Mouse (Mus musculus) ES-E14 (cell line): ENCODE results near the gene Etv6. TPM values are rescaled to one million over a fixed set of nuclear protein-coding genes. Genes with fewer than 3 reads are reported as not detected.

ENCODE experiments used
- DNase-seq: peaks from one replicate; pipeline ENCODE4 v3.0.0-alpha.2; 2013; ENCODE audit warnings: low read depth, low spot score
- H3K27ac ChIP-seq: 2 replicates; pipeline ENCODE4 v1.5.1; 2012; ENCODE audit warnings: low read depth, mild to moderate bottlenecking, low read length, moderate library complexity, mixed read lengths; ENCODE audit not compliant: poor library complexity, insufficient read depth, severe bottlenecking
- H3K36me3 ChIP-seq: 2 replicates; pipeline ENCODE4 v1.6.1; 2012; ENCODE audit warnings: mild to moderate bottlenecking, low read length, moderate library complexity, mixed read lengths; ENCODE audit not compliant: control insufficient read depth, poor library complexity, insufficient read depth, severe bottlenecking
- H3K4me1 ChIP-seq, 2 experiments: fragments of 150-350 bp in 1 of 2; sonication (generic) in 1 of 2; 2 replicates each; pipeline ENCODE4 v1.6.1; 2012; ENCODE audit warnings: low read length in 2 of 2, mild to moderate bottlenecking in 1 of 2, mixed read lengths in 1 of 2; ENCODE audit not compliant: control insufficient read depth in 2 of 2, insufficient read depth in 2 of 2, poor library complexity in 1 of 2
- H3K4me3 ChIP-seq, 2 experiments: fragments of 150-350 bp in 1 of 2; sonication (generic) in 1 of 2; 2 replicates each; pipeline ENCODE4 v1.5.1; 2012; ENCODE audit warnings: low read length in 2 of 2, low read depth in 1 of 2, mild to moderate bottlenecking in 1 of 2, mixed read lengths in 1 of 2; ENCODE audit not compliant: insufficient read depth in 1 of 2, poor library complexity in 1 of 2, severe bottlenecking in 1 of 2
- H3K9ac ChIP-seq: 2 replicates; pipeline ENCODE4 v1.6.1; 2012; ENCODE audit warnings: low read depth, mild to moderate bottlenecking, low read length, mixed read lengths; ENCODE audit not compliant: poor library complexity, insufficient read depth, severe bottlenecking
- H3K9me3 ChIP-seq: fragments of 150-350 bp; sonication (generic); 2 replicates; pipeline ENCODE4 v1.6.1; 2012; ENCODE audit warnings: low read depth, mild to moderate bottlenecking, low read length; ENCODE audit not compliant: control insufficient read depth, insufficient read depth
- CHD2 ChIP-seq: IDR thresholded peaks from 2 replicates; pipeline ENCODE4 v1.6.1; 2014; ENCODE audit warnings: mild to moderate bottlenecking, low read depth, low read length, inconsistent platforms
- HCFC1 ChIP-seq: IDR thresholded peaks from 2 replicates; pipeline ENCODE4 v1.6.1; 2012; ENCODE audit warnings: low read length, inconsistent platforms, borderline replicate concordance; ENCODE audit not compliant: insufficient read depth
- MAFK ChIP-seq: IDR thresholded peaks from 2 replicates; pipeline ENCODE4 v1.6.1; 2014; ENCODE audit warnings: mild to moderate bottlenecking, low read depth, low read length, inconsistent platforms; ENCODE audit not compliant: insufficient read depth
- ZC3H11A ChIP-seq: IDR thresholded peaks from 2 replicates; pipeline ENCODE4 v1.6.1; 2012; ENCODE audit warnings: low read depth, mild to moderate bottlenecking, inconsistent platforms, low read length, borderline replicate concordance
- ZNF384 ChIP-seq: IDR thresholded peaks from 2 replicates; pipeline ENCODE4 v1.6.1; 2012; ENCODE audit warnings: low read depth, low read length, inconsistent platforms
- in situ Hi-C, 2 experiments: fragments of 600-800 bp; cut with MboI; formaldehyde crosslinking; loops; one replicate each; pipeline ENCODE4 v1.15.1; 2025; ENCODE audit warnings: low sequenced_read_pairs in 2 of 2, inconsistent platforms in 1 of 2; ENCODE audit not compliant: unreplicated experiment in 2 of 2
- total RNA-seq: library from RNA; depleted of rRNA; stranded (reverse); fragments of 300-350 nt; gene quantifications from 2 replicates; pipeline ENCODE4 v1.2.3, GENCODE M21; 2012

Gene Etv6
- total RNA-seq, 1 experiment: 11.8 TPM

GRCm38 (mm10) chr6:134123474-134123873 lies 88.0 kb downstream of the Etv6 start:
- no peak for TF ChIP-seq ZNF384
- no peak for TF ChIP-seq CHD2
- TF ChIP-seq ZC3H11A: no peak
- TF ChIP-seq HCFC1: no peak
- TF ChIP-seq MAFK: no peak
- Histone ChIP-seq H3K4me1 (peaks cover 3 to 16% of the 10 kb centered on the region in 2 experiments; a peak in 2 of 4 replicates), H3K9me3 (no peaks in the 10 kb centered on the region), H3K9ac (no peak overlapping the region), H3K27ac (no peak overlapping the region), H3K36me3 (no peaks in the 10 kb centered on the region), H3K4me3 (no peak overlapping the region)
- DNase-seq: no peak
- in situ Hi-C loops: no loop called here

GRCm38 (mm10) chr6:134124256-134124655 lies 88.8 kb downstream of the Etv6 start:
- H3K9ac ChIP-seq: no peak overlapping the region
- H3K9me3 ChIP-seq: no peaks in the 10 kb centered on the region
- no peak overlapping the region for H3K27ac ChIP-seq
- H3K4me1 ChIP-seq: peaks cover 3 to 11% of the 10 kb centered on the region in 2 experiments; a peak in 2 of 4 replicates
- no peak for DNase-seq
- in situ Hi-C loops: no loop called here
- no peak overlapping the region for H3K4me3 ChIP-seq
- TF ChIP-seq CHD2 (no peak), MAFK (no peak), HCFC1 (no peak), ZC3H11A (no peak), ZNF384 (no peak)
- no peaks in the 10 kb centered on the region for H3K36me3 ChIP-seq

GRCm38 (mm10) chr6:134127996-134128395 lies 92.5 kb downstream of the Etv6 start:
- no peak overlapping the region for H3K4me3 ChIP-seq
- no peak overlapping the region for H3K9ac ChIP-seq
- peaks cover 0 to 4% of the 10 kb centered on the region in 2 experiments; a peak in 1 of 4 replicates for H3K4me1 ChIP-seq
- H3K36me3 ChIP-seq: no peaks in the 10 kb centered on the region; the same call in 1 of the 2 replicates
- no peaks in the 10 kb centered on the region for H3K9me3 ChIP-seq
- no peak for TF ChIP-seq CHD2
- no peak for TF ChIP-seq MAFK
- no peak for TF ChIP-seq ZNF384
- no peak for TF ChIP-seq ZC3H11A
- no peak for TF ChIP-seq HCFC1
- no peak for DNase-seq
- in situ Hi-C loops: no loop called here
- no peak overlapping the region for H3K27ac ChIP-seq

GRCm38 (mm10) chr6:134128594-134128993 lies 93.1 kb downstream of the Etv6 start:
- no peak for DNase-seq
- H3K36me3 ChIP-seq: no peaks in the 10 kb centered on the region; the same call in 1 of the 2 replicates
- no peak overlapping the region for H3K27ac ChIP-seq
- H3K9ac ChIP-seq: no peak overlapping the region
- TF ChIP-seq CHD2 (no peak), ZC3H11A (no peak), ZNF384 (no peak), MAFK (no peak), HCFC1 (no peak)
- H3K9me3 ChIP-seq: no peaks in the 10 kb centered on the region
- peaks cover 0 to 4% of the 10 kb centered on the region in 2 experiments; a peak in 1 of 4 replicates for H3K4me1 ChIP-seq
- no peak overlapping the region for H3K4me3 ChIP-seq
- in situ Hi-C loops: no loop called here

GRCm38 (mm10) chr6:134129848-134130247 lies 94.3 kb downstream of the Etv6 start:
- H3K27ac ChIP-seq: no peak overlapping the region
- no peaks in the 10 kb centered on the region for H3K9me3 ChIP-seq
- DNase-seq: no peak
- H3K4me1 ChIP-seq: no peaks in the 10 kb centered on the region
- TF ChIP-seq CHD2: no peak
- TF ChIP-seq MAFK: no peak
- no peak for TF ChIP-seq ZNF384
- TF ChIP-seq HCFC1: no peak
- TF ChIP-seq ZC3H11A: no peak
- in situ Hi-C loops: no loop called here
- no peaks in the 10 kb centered on the region; the same call in 1 of the 2 replicates for H3K36me3 ChIP-seq
- no peak overlapping the region for H3K9ac ChIP-seq
- no peak overlapping the region for H3K4me3 ChIP-seq
